In genomic region chr13:109548263-109548662, GRCm38 (mm10) we compare ENCODE assay signal across 9 mouse cellular contexts.
DNase-seq lines count a peak whose midpoint lies in the region; TF ChIP-seq lines count a peak whose summit lies in the region.
"Had no signal": no experiment of that assay in that cellular context is flagged by ENCODE, and none has a peak within 500 bp of the region (broad histone marks: within the 10 kb centered on the region; RNA-seq: fewer than 3 reads in every experiment).

No protein-coding gene starts in this region.

- H3K27ac ChIP-seq in layer of hippocampus, adult 2 months = no peak overlapping the region

- peak; percentile 7 for DNase-seq in adrenal gland, postnatal 14 days
- no peak for DNase-seq in adrenal gland, adult 8-10 months
- no peak for DNase-seq in layer of hippocampus, adult 2 months (ENCODE audit: low spot score in 2 of 2)
- DNase-seq in layer of hippocampus, adult 9-11 months = no peak
- DNase-seq in 416B (ENCODE audit: low read depth) = peak; percentile 78
- peak; percentile 19 for DNase-seq in c-Kit-positive CD71-positive TER-119-negative erythroid progenitor cells, embryonic 14.5 days (ENCODE audit: low read depth)
- no peak for DNase-seq in urinary bladder, postnatal 10 days (ENCODE audit: low spot score)
- no peak for DNase-seq in testis, postnatal 10 days (ENCODE audit: low spot score)

- no peak overlapping the region for H3K4me3 ChIP-seq in layer of hippocampus, adult 2 months
- H3K4me3 ChIP-seq: neural tube, embryonic 15.5 days had no signal

- TF ChIP-seq CTCF in layer of hippocampus, adult 2 months (conservative IDR thresholded peaks at IDR 0.05) = peak; percentile 66

Comparison
In these comparisons a context has a peak if more than half of its experiments do, and no peak if none do; other contexts are left out.
1. DNase-seq: peak in adrenal gland, postnatal 14 days (single experiment), 416B (single experiment) and c-Kit-positive CD71-positive TER-119-negative erythroid progenitor cells, embryonic 14.5 days (single experiment); none in adrenal gland, adult 8-10 months (single experiment), layer of hippocampus, adult 2 months (0 of 2), layer of hippocampus, adult 9-11 months (single experiment), urinary bladder, postnatal 10 days (single experiment) and testis, postnatal 10 days (single experiment).